Mouse (Mus musculus) thymus, adult 2 months (tissue): ENCODE measurements around the gene Tk2. TPM values are rescaled to one million over a fixed set of nuclear protein-coding genes. Genes with fewer than 3 reads are reported as not detected.

ENCODE experiments used
- DNase-seq: peaks from one replicate; pipeline ENCODE4 v3.0.0; 2021
- H3K27ac ChIP-seq: fragments of 200-500 bp; 2 replicates; pipeline ENCODE4 v1.5.1; 2012; ENCODE audit warnings: low read length, control low read depth; ENCODE audit not compliant: control insufficient read depth, insufficient read depth
- H3K27me3 ChIP-seq: fragments of 200-500 bp; 2 replicates; pipeline ENCODE4 v1.6.1; 2012; ENCODE audit warnings: mild to moderate bottlenecking, low read length, moderate library complexity, mixed read lengths; ENCODE audit not compliant: control insufficient read depth, insufficient read depth
- H3K36me3 ChIP-seq: fragments of 200-500 bp; 2 replicates; pipeline ENCODE4 v1.6.1; 2012; ENCODE audit warnings: mild to moderate bottlenecking, low read length, moderate library complexity; ENCODE audit not compliant: control insufficient read depth, insufficient read depth
- H3K4me1 ChIP-seq: fragments of 200-500 bp; replicated peaks from 2 replicates; pipeline ENCODE4 v1.6.1; 2012; ENCODE audit warnings: low read length; ENCODE audit not compliant: control insufficient read depth, insufficient read depth
- H3K4me3 ChIP-seq: fragments of 200-500 bp; 2 replicates; pipeline ENCODE4 v1.5.1; 2012; ENCODE audit warnings: mild to moderate bottlenecking, low read length, control low read depth, moderate library complexity; ENCODE audit not compliant: control insufficient read depth, insufficient read depth
- CTCF ChIP-seq: fragments of 200-500 bp; IDR thresholded peaks from 2 replicates; pipeline ENCODE4 v1.5.1; 2012; ENCODE audit warnings: mild to moderate bottlenecking, control low read depth, low read length, moderate library complexity, borderline replicate concordance; ENCODE audit not compliant: control insufficient read depth, poor library complexity, insufficient read depth; ENCODE audit errors: extremely low read depth
- POLR2A ChIP-seq: fragments of 200-500 bp; IDR thresholded peaks from 2 replicates; pipeline ENCODE4 v1.6.1; 2012; ENCODE audit warnings: mild to moderate bottlenecking, low read length, control low read depth, moderate library complexity; ENCODE audit not compliant: control insufficient read depth, poor library complexity, insufficient read depth; ENCODE audit errors: extremely low read depth
- WGBS: fragments of 180-500 bp; shearing (Covaris S2); methylation state at CpG from one replicate; pipeline ENCODE4 v1.1.7; 2018; 5-methylcytosine and 5-hydroxymethylcytosine counted together
- polyA plus RNA-seq: library from polyadenylated mRNA; depleted of rRNA; stranded (reverse); fragments of >200 nt; gene quantifications from 2 replicates; pipeline ENCODE4 v1.2.3, GENCODE M21; 2012

Tk2 gene
- polyA plus RNA-seq, 1 experiment: 30.6 TPM

- Histone ChIP-seq H3K4me3 (no peak overlapping the region), H3K36me3 (no peaks in the 10 kb centered on the region; the same call in 1 of the 2 replicates), H3K27me3 (no peaks in the 10 kb centered on the region), H3K4me1 (peaks cover 19% of the 10 kb centered on the region), H3K27ac (no peak overlapping the region)
- 82% methylated on average over 12 of the region's 12 CpGs for WGBS
- TF ChIP-seq CTCF (no peak), POLR2A (no peak)
- DNase-seq: no peak
Measured at GRCm38 (mm10) chr8:104242038-104242644, 6.2 kb downstream of the Tk2 start.

DNA sequence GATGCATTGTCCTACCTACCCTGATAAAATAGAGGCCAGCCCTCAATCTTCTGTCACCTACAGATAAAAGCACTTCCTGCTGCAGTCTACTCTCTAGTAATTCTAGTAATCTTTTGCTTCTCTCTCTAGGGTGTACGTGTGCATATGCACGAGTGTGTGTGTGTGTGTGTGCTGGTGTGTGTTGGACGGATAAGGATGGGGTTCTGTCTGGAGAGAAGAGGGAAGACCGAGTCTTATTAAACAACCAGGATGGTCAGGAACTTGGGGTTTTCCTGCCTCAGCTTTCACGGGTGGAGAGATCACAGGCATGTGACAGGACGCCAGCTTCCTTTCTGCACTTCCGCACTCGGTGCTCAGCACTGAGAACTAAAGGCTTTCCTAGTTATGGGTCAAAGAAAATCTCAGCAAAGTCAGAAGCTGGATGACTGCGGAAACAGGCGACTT is 8.9 kb downstream of the Tk2 start:
- 9% methylated on average over 10 of the region's 10 CpGs for WGBS
- Histone ChIP-seq H3K36me3 (no peaks in the 10 kb centered on the region; the same call in 1 of the 2 replicates), H3K4me3 (no peak overlapping the region), H3K4me1 (peaks cover 11% of the 10 kb centered on the region), H3K27me3 (no peaks in the 10 kb centered on the region), H3K27ac (peak overlapping the region; percentile 58; the same call in 1 of the 2 replicates)
- no peak for TF ChIP-seq CTCF
- TF ChIP-seq POLR2A: no peak
- peak; percentile 53 for DNase-seq

- WGBS: 88% methylated on average over 6 of the region's 6 CpGs
- peaks cover 3% of the 10 kb centered on the region for H3K36me3 ChIP-seq
Measured at GRCm38 (mm10) chr8:104234573-104234972, 13.8 kb downstream of the Tk2 start.

GRCm38 (mm10) chr8:104232919-104233318 is 15.4 kb downstream of the Tk2 start:
- no peaks in the 10 kb centered on the region for H3K27me3 ChIP-seq
- no peak overlapping the region for H3K4me3 ChIP-seq
- H3K4me1 ChIP-seq: no peaks in the 10 kb centered on the region
- TF ChIP-seq POLR2A (no peak), CTCF (no peak)
- H3K36me3 ChIP-seq: peaks cover 12% of the 10 kb centered on the region
- H3K27ac ChIP-seq: no peak overlapping the region
- no peak for DNase-seq
- 80% methylated on average over 5 of the region's 5 CpGs for WGBS

More at GRCm38 (mm10) chr8:104234573-104234972, 13.8 kb downstream of the Tk2 start:
- Histone ChIP-seq H3K4me3 (no peak overlapping the region), H3K27ac (no peak overlapping the region), H3K27me3 (no peaks in the 10 kb centered on the region), H3K4me1 (peaks cover 9% of the 10 kb centered on the region)
- DNase-seq: no peak
- TF ChIP-seq CTCF (no peak), POLR2A (no peak)

- Histone ChIP-seq H3K36me3 (peaks cover 19% of the 10 kb centered on the region), H3K27me3 (no peaks in the 10 kb centered on the region), H3K27ac (no peak overlapping the region), H3K4me3 (no peak overlapping the region), H3K4me1 (no peaks in the 10 kb centered on the region)
- TF ChIP-seq CTCF: no peak
- TF ChIP-seq POLR2A: no peak
- no peak for DNase-seq
- WGBS: 98% methylated on average over 4 of the region's 4 CpGs
Measured at GRCm38 (mm10) chr8:104232039-104232438, 16.3 kb downstream of the Tk2 start.

- H3K27ac ChIP-seq: no peak overlapping the region
- DNase-seq: no peak
- peaks cover 24% of the 10 kb centered on the region for H3K36me3 ChIP-seq
- H3K4me1 ChIP-seq: no peaks in the 10 kb centered on the region
- no peaks in the 10 kb centered on the region for H3K27me3 ChIP-seq
- TF ChIP-seq POLR2A: no peak
- TF ChIP-seq CTCF: no peak
- H3K4me3 ChIP-seq: no peak overlapping the region
- WGBS: 91% methylated on average over 9 of the region's 9 CpGs
Measured at GRCm38 (mm10) chr8:104230377-104230776, 18.0 kb downstream of the Tk2 start.
